Mouse (Mus musculus): Measurements from ENCODE around the gene Cpeb2. TPM values are rescaled to one million over a fixed set of nuclear protein-coding genes. Genes with fewer than 3 reads are reported as not detected.

Cpeb2 gene
- polyA plus RNA-seq (2012; rRNA removed; ENCODE audit: low replicate concordance): 15.3 and 24.6 TPM in 2 replicates

DNA sequence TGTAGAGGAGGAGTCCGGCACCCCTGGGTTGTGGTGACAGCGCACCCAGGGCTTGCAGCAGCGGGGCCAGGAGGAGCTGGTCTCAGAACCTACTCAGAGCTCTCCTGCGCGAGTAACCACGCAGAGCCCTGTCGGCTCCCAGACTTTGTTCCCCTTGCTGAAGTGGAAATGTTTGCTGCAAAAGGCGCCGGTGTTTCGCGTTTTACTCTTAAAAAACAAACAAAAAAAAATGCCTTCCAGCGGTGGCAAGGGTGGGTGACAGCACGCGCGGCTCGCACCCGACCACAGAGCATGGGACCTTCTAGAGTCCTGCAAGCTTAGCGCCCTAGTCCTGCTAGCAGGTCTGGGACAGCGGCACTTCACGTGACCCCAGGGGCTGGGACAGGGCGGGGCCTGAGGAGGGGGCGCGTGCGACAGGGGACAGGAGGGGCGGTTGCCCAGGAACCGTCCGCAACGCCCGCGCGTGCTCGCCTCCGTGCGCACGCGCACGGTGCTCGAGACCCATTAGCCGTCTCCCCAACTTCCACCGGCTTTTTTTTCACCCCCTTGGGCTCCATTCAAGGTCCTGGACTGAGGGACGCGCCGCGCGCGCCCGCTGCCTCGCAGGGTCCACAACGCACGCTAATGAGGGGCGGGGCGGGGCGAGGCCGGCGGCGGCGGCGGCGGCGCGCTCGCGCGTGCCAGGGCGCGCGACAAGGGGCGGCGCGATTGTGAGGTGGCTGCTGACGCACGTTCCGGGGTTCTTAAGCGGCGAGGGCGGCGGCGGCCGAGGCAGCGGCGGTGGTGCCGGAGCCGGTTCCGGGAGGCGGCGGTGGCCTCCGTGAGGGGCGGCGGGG, at the start of gene Cpeb2:
Gene Cpeb2, plus strand, starts transcription at position 691 of the 836 bp plus-strand sequence.

